Mouse (Mus musculus) lung, adult 2 months (tissue): Measurements from ENCODE around the gene 1700016K19Rik.

Source experiments
- CTCF ChIP-seq: fragments of 200-500 bp; IDR thresholded peaks from 2 replicates; pipeline ENCODE4 v1.5.1; 2011; ENCODE audit warnings: mild to moderate bottlenecking, low read length, control low read depth; ENCODE audit not compliant: insufficient read depth
- POLR2A ChIP-seq: fragments of 200-500 bp; IDR thresholded peaks from 2 replicates; pipeline ENCODE4 v1.6.1; 2011; ENCODE audit warnings: low read depth, mild to moderate bottlenecking, control low read depth, low read length, borderline replicate concordance; ENCODE audit errors: extremely low read depth

- TF ChIP-seq CTCF = no peak
- TF ChIP-seq POLR2A = no peak
Observed at GRCm38 (mm10) chr11:76008162-76008561, 8.4 kb downstream of the 1700016K19Rik start.
